Mouse (Mus musculus) hindbrain, embryonic 14.5 days (tissue): Measurements from ENCODE around the gene Rpl14. TPM values are rescaled to one million over a fixed set of nuclear protein-coding genes. Genes with fewer than 3 reads are reported as not detected.
"Not testable (repeated sequence)": the region's sequence is repeated elsewhere in the genome, so short reads cannot be mapped to it uniquely, and the experiment has no call there.

ENCODE experiments used
- ATAC-seq: fragments of 200-750 bp; cut with Nextera tagmentation; 2 replicates; pipeline ENCODE4 v1.8.0; 2017; ENCODE audit warnings: moderate number of reproducible peaks, mild to moderate bottlenecking, moderate TSS enrichment, moderate library complexity; ENCODE audit not compliant: low FRiP score
- DNase-seq: peaks from one replicate; pipeline ENCODE4 v3.0.0-alpha.2; 2015; ENCODE audit warnings: low spot score
- H3K27ac ChIP-seq: fragments of 300-500 bp; sonication (generic); 2 replicates; pipeline ENCODE4 v1.5.1; 2014; ENCODE audit warnings: mild to moderate bottlenecking, moderate library complexity
- H3K27me3 ChIP-seq: fragments of 300-500 bp; sonication (generic); 2 replicates; pipeline ENCODE4 v1.6.1; 2014; ENCODE audit warnings: mild to moderate bottlenecking, low read length, mixed read lengths; ENCODE audit not compliant: control insufficient read depth, insufficient read depth
- H3K36me3 ChIP-seq: fragments of 300-500 bp; sonication (generic); replicated peaks from 2 replicates; pipeline ENCODE4 v1.6.1; 2014; ENCODE audit not compliant: control insufficient read depth, insufficient read depth
- H3K4me1 ChIP-seq: fragments of 300-500 bp; sonication (generic); replicated peaks from 2 replicates; pipeline ENCODE4 v1.6.1; 2014; ENCODE audit warnings: antibody characterized with exemption, low read length, mixed read lengths; ENCODE audit not compliant: control insufficient read depth, insufficient read depth
- H3K4me2 ChIP-seq: fragments of 300-500 bp; sonication (generic); replicated peaks from 2 replicates; pipeline ENCODE4 v1.6.1; 2014; ENCODE audit warnings: mild to moderate bottlenecking, moderate library complexity
- H3K4me3 ChIP-seq: fragments of 300-500 bp; sonication (generic); replicated peaks from 2 replicates; pipeline ENCODE4 v1.5.1; 2014; ENCODE audit warnings: mild to moderate bottlenecking, low read length
- H3K9ac ChIP-seq: fragments of 300-500 bp; sonication (generic); 2 replicates; pipeline ENCODE4 v1.6.1; 2014
- H3K9me3 ChIP-seq: fragments of 300-500 bp; sonication (generic); 2 replicates; pipeline ENCODE4 v1.6.1; 2016; ENCODE audit warnings: low read length; ENCODE audit not compliant: control insufficient read depth
- WGBS: fragments of 180-500 bp; shearing (Covaris S2); extraction: QIAGEN DNeasy Blood & Tissue Kit; methylation state at CpG from one replicate; pipeline ENCODE4 v1.1.7; 2014; 5-methylcytosine and 5-hydroxymethylcytosine counted together
- polyA plus RNA-seq: library from polyadenylated mRNA; unstranded; fragments of >200 nt; fragmentation: Nextera tagmentation; extraction: Ambion mirVana; gene quantifications from 2 replicates; pipeline ENCODE4 v1.2.1, GENCODE M21; 2014

Gene Rpl14
- 478 and 522 TPM in 2 replicates for polyA plus RNA-seq

DNA sequence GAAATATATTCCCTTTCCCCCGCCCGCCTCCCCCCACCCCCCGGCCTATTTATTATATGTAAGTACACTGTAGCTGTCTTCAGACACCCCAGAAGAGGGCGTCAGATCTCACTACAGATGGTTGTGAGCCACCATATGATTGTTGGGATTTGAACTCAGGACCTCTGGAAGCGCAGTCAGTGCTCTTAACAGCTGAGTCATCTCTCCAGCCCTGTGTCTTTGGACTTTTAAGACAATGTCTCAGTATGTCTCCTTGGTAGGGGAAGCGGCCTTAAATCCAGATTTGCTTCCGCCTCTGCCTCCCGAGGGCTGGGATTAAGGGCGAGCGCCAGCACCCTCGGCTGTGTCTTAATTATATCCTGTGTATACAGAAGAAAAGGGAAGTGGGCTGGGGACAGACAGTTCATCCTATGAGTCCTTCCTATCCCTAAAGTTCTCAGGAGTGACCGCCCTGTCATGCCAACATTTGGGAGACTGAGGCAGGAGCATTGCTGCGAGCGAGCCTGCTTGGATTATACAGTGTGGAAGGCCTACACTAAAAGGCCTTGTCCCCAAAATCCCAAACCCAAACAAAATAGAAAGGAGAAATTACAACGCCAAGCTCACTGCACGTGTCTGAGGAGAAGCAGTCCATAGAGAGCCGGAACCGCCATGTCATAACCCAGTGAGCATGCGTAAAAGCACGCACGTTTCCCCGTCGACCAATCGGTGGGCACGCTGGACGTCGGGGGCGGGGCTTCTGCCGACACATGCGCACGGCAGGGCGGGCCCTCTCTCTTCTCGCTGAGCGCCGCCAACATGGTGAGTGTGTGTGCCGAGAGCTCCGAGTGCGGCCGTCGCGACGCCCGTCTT, at the start of gene Rpl14:
Gene Rpl14, plus strand, starts transcription at position 704 of the 852 bp plus-strand sequence.
- H3K4me1 ChIP-seq: peaks cover 12% of the 10 kb centered on the region
- H3K36me3 ChIP-seq: peaks cover 38% of the 10 kb centered on the region
- 8% methylated on average over 43 of the region's 43 CpGs for WGBS
- peak within 1 kb of the TSS; percentile 94 for H3K4me2 ChIP-seq
- no peaks in the 10 kb centered on the region for H3K9me3 ChIP-seq
- DNase-seq (peak; percentile 98), ATAC-seq (peak; percentile 97)
- H3K4me3 ChIP-seq: peak within 1 kb of the TSS; percentile 82
- no peaks in the 10 kb centered on the region for H3K27me3 ChIP-seq
- H3K27ac ChIP-seq: peak within 1 kb of the TSS; percentile 68
- H3K9ac ChIP-seq: peak within 1 kb of the TSS; percentile 89

DNA sequence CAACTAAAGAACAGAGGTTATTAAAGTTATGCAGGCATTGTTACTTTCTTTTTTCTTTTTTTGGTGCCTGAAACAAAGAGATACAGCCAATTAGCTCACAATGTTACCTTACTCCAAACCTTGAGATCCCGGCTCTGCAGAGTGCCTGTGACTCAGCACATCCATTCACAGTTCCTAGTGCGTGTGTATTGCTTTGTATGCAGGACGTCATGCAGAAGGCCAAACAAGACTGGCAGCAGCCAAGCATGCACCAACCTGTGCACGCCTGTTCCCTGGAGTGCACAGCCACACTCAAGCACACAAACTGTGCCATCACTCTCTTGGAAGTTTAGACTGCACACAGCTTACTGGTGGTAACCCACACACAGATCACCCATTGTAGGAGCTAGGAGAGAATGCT, 44.0 kb upstream of the Rpl14 start:
- Histone ChIP-seq H3K27ac (no peak overlapping the region), H3K4me1 (no peaks in the 10 kb centered on the region), H3K9me3 (no peaks in the 10 kb centered on the region), H3K36me3 (no peaks in the 10 kb centered on the region), H3K9ac (no peak overlapping the region), H3K4me3 (no peak overlapping the region), H3K27me3 (no peaks in the 10 kb centered on the region), H3K4me2 (no peak overlapping the region)
- DNase-seq (no peak), ATAC-seq (no peak)
- WGBS: 61% methylated on average over 4 of the region's 4 CpGs

DNA sequence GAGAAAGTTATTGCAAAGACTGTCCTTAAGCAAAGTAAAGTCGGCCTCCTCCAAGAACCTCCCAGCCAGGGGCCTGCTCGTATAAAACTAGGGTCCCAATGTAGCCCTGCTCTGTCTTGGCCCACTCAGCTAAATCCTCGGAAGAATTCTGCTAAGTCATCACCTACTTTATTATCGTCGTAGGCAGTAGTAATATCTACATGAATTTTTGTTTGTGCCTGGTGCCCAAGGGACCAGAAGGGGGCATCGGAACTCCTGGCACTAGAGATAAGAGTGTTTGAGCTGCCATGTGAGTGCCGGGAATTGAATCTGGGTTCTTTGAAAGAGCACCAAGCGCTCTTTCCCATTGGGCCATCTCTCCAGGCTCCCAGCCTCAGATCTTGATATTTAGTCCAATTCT, 43.3 kb upstream of the Rpl14 start:
- H3K4me1 ChIP-seq: no peaks in the 10 kb centered on the region
- no peak overlapping the region for H3K9ac ChIP-seq
- no peaks in the 10 kb centered on the region for H3K9me3 ChIP-seq
- no peak overlapping the region for H3K4me3 ChIP-seq
- no peak overlapping the region for H3K27ac ChIP-seq
- no peak overlapping the region for H3K4me2 ChIP-seq
- DNase-seq (no peak), ATAC-seq (no peak)
- no peaks in the 10 kb centered on the region for H3K27me3 ChIP-seq
- WGBS: 92% methylated on average over 8 of the region's 8 CpGs
- H3K36me3 ChIP-seq: no peaks in the 10 kb centered on the region

DNA sequence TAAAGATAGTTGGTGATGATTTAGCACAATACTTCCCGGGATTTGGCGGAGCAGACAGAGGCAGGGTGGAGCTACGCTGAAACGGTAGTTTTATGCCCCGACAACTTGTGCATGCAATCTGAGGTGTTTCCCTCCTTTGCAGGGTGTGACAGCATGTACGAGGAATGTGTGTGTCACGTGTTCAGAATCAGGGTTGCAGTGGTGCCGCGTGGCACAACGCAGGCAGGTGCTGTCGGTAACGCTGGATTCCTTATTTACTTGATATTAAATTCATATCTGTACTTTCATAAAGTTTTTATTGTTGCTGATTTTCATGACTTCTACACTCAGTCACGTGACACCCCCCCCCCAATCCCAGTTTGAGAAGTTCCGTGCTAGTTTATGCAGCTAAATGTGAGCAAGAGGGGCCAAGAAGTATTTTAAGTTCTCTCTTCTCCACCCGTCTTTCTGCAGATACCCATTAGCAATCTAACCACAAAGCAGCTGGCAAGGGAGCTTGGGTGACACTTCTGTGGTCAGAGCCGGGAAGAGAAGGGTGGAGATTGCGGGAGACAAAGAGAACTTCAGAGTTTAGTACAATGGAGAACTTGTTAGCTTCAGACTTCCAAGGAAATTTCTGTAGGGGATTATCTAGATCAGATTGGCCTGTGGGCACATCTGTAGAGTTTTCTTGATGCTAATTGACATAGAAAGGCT, 42.3 kb upstream of the Rpl14 start:
- Histone ChIP-seq H3K4me3 (no peak overlapping the region), H3K4me1 (no peaks in the 10 kb centered on the region), H3K9me3 (no peaks in the 10 kb centered on the region), H3K27ac (no peak overlapping the region), H3K4me2 (no peak overlapping the region), H3K27me3 (no peaks in the 10 kb centered on the region), H3K9ac (no peak overlapping the region), H3K36me3 (no peaks in the 10 kb centered on the region)
- 90% methylated on average over 17 of the region's 17 CpGs for WGBS
- DNase-seq (no peak), ATAC-seq (no peak)

DNA sequence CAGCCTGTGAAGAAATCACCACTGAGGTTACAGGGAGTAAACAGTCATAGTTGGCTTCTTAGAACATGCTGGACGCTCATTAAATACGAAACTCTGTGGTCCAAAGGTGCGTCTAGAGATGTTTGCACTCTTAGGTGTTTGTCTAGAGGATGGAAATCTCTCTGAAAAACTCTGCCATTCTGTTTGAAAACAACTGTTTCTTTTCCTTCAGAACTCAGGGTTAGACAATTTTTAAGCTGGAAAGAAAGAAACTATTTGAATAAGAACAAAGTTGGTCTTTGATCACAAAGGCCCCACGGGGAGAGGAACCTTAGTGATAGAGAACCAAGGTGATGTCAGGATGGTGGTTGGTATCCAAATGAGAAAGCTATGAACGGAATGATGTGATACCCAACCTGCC, 40.8 kb upstream of the Rpl14 start:
- Histone ChIP-seq H3K4me2 (no peak overlapping the region), H3K36me3 (no peaks in the 10 kb centered on the region), H3K27ac (no peak overlapping the region), H3K4me1 (no peaks in the 10 kb centered on the region), H3K4me3 (no peak overlapping the region), H3K9ac (no peak overlapping the region), H3K27me3 (no peaks in the 10 kb centered on the region), H3K9me3 (no peaks in the 10 kb centered on the region)
- ATAC-seq (no peak), DNase-seq (no peak)
- WGBS: 92% methylated on average over 5 of the region's 5 CpGs

DNA sequence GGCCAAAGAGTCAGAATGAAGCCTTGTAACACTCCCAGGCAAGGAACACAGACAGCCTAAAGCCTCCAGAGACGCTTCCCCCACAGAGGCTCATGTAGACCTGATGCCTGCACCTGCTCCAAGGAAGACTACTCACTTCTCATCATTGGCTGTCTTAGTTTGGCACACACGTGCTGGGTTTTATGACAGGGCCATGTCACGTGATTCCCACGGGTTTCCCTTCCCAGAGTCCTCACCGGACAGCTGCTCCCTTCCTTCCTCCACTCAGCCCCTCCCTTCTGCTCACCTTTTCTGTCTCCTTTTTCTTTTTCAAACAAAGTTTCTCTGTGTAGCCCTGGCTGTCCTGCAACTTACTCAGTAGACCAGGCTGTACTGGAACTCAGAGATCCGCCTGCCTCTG, 39.2 kb upstream of the Rpl14 start:
- H3K4me2 ChIP-seq: no peak overlapping the region
- DNase-seq (no peak), ATAC-seq (no peak)
- no peaks in the 10 kb centered on the region for H3K27me3 ChIP-seq
- H3K4me1 ChIP-seq: no peaks in the 10 kb centered on the region
- H3K27ac ChIP-seq: no peak overlapping the region
- no peaks in the 10 kb centered on the region for H3K9me3 ChIP-seq
- 83% methylated on average over 6 of the region's 6 CpGs for WGBS
- no peak overlapping the region for H3K9ac ChIP-seq
- H3K4me3 ChIP-seq: no peak overlapping the region
- H3K36me3 ChIP-seq: no peaks in the 10 kb centered on the region

DNA sequence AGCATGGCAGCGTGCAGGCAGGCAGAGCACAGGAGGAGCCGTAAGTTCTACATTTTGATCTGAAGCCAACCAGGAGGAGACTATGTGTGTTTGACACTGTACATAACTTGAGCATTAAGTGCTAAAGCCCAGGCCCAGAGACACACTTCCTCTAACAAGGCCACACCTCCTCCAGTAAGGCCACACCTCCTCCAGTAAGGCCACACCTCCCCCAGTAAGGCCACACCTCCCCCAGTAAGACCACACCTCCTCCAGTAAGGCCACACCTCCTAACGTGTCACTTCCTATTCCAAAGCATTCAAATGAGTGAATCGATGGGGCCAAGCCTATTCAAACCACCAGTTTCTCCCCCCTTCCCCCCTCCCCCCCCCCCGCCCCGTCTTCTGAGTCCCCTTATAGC, 38.6 kb upstream of the Rpl14 start:
- Histone ChIP-seq H3K4me2 (no peak overlapping the region), H3K4me1 (no peaks in the 10 kb centered on the region), H3K27me3 (no peaks in the 10 kb centered on the region), H3K4me3 (no peak overlapping the region), H3K36me3 (no peaks in the 10 kb centered on the region), H3K9ac (no peak overlapping the region), H3K9me3 (no peaks in the 10 kb centered on the region), H3K27ac (no peak overlapping the region)
- DNase-seq (no peak), ATAC-seq (no peak)
- WGBS: 87% methylated on average over 6 of the region's 6 CpGs

DNA sequence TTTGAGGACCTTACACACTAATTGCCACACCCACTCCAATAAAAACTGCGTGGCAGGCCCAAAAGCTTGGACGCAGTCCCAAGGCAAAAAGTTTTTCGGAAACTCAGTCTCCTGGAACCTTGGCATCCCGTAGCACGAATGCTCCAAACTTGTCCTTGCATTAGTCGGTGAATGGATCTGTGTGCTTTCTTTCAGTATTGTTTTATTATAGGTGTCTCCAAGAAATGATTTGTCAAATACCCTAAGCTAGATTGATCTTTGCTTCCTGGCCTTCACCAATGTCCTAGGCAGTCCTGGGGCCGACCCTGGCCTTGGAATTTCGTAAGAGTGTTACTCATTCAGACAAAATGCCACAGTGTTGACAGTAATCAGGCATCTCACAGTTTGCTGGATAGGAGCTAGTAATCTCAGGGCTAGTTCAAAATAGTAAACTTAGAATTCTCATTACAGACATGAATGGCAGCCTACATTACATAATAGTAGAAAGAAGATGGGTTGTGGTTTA, 37.7 kb upstream of the Rpl14 start:
- not testable (repeated sequence) for H3K9me3 ChIP-seq, H3K4me3 ChIP-seq, H3K9ac ChIP-seq, DNase-seq, H3K27ac ChIP-seq, H3K4me2 ChIP-seq, ATAC-seq, H3K36me3 ChIP-seq, H3K27me3 ChIP-seq, H3K4me1 ChIP-seq
- WGBS: 93% methylated on average over 8 of the region's 8 CpGs

DNA sequence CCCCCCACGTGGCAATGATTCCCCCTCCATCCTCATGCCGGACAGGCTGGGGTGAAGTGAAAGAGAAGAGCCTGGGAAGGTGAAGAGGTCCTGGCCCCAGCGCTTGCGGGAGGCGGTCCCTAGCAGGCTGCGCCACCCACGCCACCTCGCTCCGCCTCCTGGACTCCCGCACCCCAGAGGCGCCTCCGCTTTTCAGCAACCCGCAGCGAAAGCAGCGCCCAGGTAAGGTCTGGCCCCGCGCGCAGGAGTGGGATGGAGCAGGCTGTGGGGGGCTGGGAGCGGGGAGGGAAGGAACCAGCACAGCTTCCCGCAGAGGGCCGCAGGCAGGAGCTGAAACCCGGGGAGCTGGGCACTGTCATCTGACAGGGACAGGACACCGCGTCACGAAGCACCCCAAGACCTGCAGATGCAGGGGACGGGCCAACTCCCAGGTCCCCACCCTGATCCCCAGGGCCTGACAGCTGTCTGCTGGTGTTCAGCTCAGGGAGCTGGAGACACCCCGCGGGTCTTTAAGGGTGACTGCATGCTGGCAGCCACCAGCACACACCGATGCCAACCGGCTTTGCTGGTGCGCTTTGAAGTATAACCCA, 31.5 kb upstream of the Rpl14 start, which contains the start of gene Entpd3:
Gene Entpd3, plus strand, starts transcription at position 157 of the 590 bp plus-strand sequence.
- Histone ChIP-seq H3K4me1 (peaks cover 8% of the 10 kb centered on the region; the same call in 1 of the 2 replicates), H3K27ac (no peak within 1 kb of the TSS), H3K4me2 (peak within 1 kb of the TSS; percentile 80), H3K9ac (peak within 1 kb of the TSS; percentile 67), H3K27me3 (peaks cover 30% of the 10 kb centered on the region), H3K4me3 (peak within 1 kb of the TSS; percentile 47), H3K36me3 (no peaks in the 10 kb centered on the region), H3K9me3 (no peaks in the 10 kb centered on the region)
- under 1% methylated on average over 31 of the region's 31 CpGs for WGBS
- ATAC-seq (no peak), DNase-seq (no peak)
